Mouse (Mus musculus): ENCODE measurements around the gene Gm13757. TPM values are rescaled to one million over a fixed set of nuclear protein-coding genes. Genes with fewer than 3 reads are reported as not detected.
"Not testable (repeated sequence)": the region's sequence is repeated elsewhere in the genome, so short reads cannot be mapped to it uniquely, and the experiment has no call there.

The Gm13757 gene
- not detected in 2 replicates for polyA plus RNA-seq (2015; fragmentation: Nextera tagmentation; extraction: Ambion mirVana)

- H3K27me3 ChIP-seq (replicated peaks): no peaks in the 10 kb centered on the region
- H3K4me1 ChIP-seq: no peaks in the 10 kb centered on the region
- H3K4me2 ChIP-seq: no peak within 1 kb of the TSS
- no peak for ATAC-seq (ENCODE audit: low FRiP score)
- H3K27ac ChIP-seq (replicated peaks): no peak within 1 kb of the TSS
- H3K36me3 ChIP-seq: no peaks in the 10 kb centered on the region
- H3K9ac ChIP-seq (replicated peaks): no peak within 1 kb of the TSS
- no peak within 1 kb of the TSS for H3K4me3 ChIP-seq (replicated peaks)
- H3K9me3 ChIP-seq (replicated peaks): no peaks in the 10 kb centered on the region
- WGBS: 100% methylated on average over 1 of the region's 1 CpGs
Observed at GRCm38 (mm10) chr2:88449031-88449430, at the start of gene Gm13757. TSS of gene Gm13757 (minus strand) at chr2:88449131.

GRCm38 (mm10) chr2:88493020-88493419 is 44.1 kb upstream of the Gm13757 start, which contains the start of gene Olfr1185-ps1:
TSS of gene Olfr1185-ps1 (plus strand) at chr2:88493320.
- no peak within 1 kb of the TSS for H3K27ac ChIP-seq (replicated peaks)
- no peak within 1 kb of the TSS for H3K4me3 ChIP-seq (replicated peaks)
- H3K9ac ChIP-seq (replicated peaks): no peak within 1 kb of the TSS
- H3K4me1 ChIP-seq: no peaks in the 10 kb centered on the region
- no peaks in the 10 kb centered on the region for H3K36me3 ChIP-seq
- no peaks in the 10 kb centered on the region for H3K9me3 ChIP-seq (replicated peaks)
- ATAC-seq (ENCODE audit: low FRiP score): no peak
- WGBS: 74% methylated on average over 2 of the region's 2 CpGs
- no peak within 1 kb of the TSS for H3K4me2 ChIP-seq
- no peaks in the 10 kb centered on the region for H3K27me3 ChIP-seq (replicated peaks)

GRCm38 (mm10) chr2:88483298-88483697 is 34.4 kb upstream of the Gm13757 start, which contains the start of gene Olfr1184:
TSS of gene Olfr1184 (plus strand) at chr2:88483598.
- Histone ChIP-seq H3K9ac (replicated peaks) (no peak within 1 kb of the TSS), H3K4me3 (replicated peaks) (no peak within 1 kb of the TSS), H3K27ac (replicated peaks) (no peak within 1 kb of the TSS), H3K27me3 (replicated peaks) (no peaks in the 10 kb centered on the region), H3K4me1 (no peaks in the 10 kb centered on the region), H3K36me3 (no peaks in the 10 kb centered on the region), H3K4me2 (no peak within 1 kb of the TSS), H3K9me3 (replicated peaks) (no peaks in the 10 kb centered on the region)
- WGBS: 93% methylated on average over 2 of the region's 2 CpGs
- ATAC-seq (ENCODE audit: low FRiP score): no peak

GRCm38 (mm10) chr2:88454567-88454966 is 5.6 kb upstream of the Gm13757 start, which contains the start of gene Olfr1183:
TSS of gene Olfr1183 (plus strand) at chr2:88454867.
- H3K4me2 ChIP-seq; ATAC-seq (ENCODE audit: low FRiP score); H3K9me3 ChIP-seq (replicated peaks): not testable (repeated sequence)

GRCm38 (mm10) chr2:88426071-88426470 is 22.9 kb downstream of the Gm13757 start, which contains the start of gene Olfr1181:
TSS of gene Olfr1181 (minus strand) at chr2:88426171.
- Histone ChIP-seq H3K4me2 (no peak within 1 kb of the TSS), H3K4me1 (no peaks in the 10 kb centered on the region), H3K9me3 (replicated peaks) (no peaks in the 10 kb centered on the region), H3K27ac (replicated peaks) (no peak within 1 kb of the TSS), H3K27me3 (replicated peaks) (no peaks in the 10 kb centered on the region), H3K36me3 (no peaks in the 10 kb centered on the region), H3K9ac (replicated peaks) (no peak within 1 kb of the TSS), H3K4me3 (replicated peaks) (no peak within 1 kb of the TSS)
- 94% methylated on average over 1 of the region's 1 CpGs for WGBS
- no peak for ATAC-seq (ENCODE audit: low FRiP score)

More at GRCm38 (mm10) chr2:88454567-88454966, 5.6 kb upstream of the Gm13757 start, which contains the start of gene Olfr1183:
- not testable (repeated sequence) for H3K4me1 ChIP-seq; H3K9ac ChIP-seq (replicated peaks); H3K4me3 ChIP-seq (replicated peaks); H3K27me3 ChIP-seq (replicated peaks); H3K27ac ChIP-seq (replicated peaks); H3K36me3 ChIP-seq
- WGBS: 95% methylated on average over 1 of the region's 1 CpGs

GRCm38 (mm10) chr2:88419051-88419450 is 29.9 kb downstream of the Gm13757 start, which contains the start of gene Olfr1180:
TSS of gene Olfr1180 (minus strand) at chr2:88419151.
- H3K27ac ChIP-seq (replicated peaks): no peak within 1 kb of the TSS
- H3K9ac ChIP-seq (replicated peaks): no peak within 1 kb of the TSS
- H3K9me3 ChIP-seq (replicated peaks): no peaks in the 10 kb centered on the region
- no peaks in the 10 kb centered on the region for H3K4me1 ChIP-seq
- WGBS: 90% methylated on average over 2 of the region's 2 CpGs
- no peak for ATAC-seq (ENCODE audit: low FRiP score)
- H3K27me3 ChIP-seq (replicated peaks): no peaks in the 10 kb centered on the region
- H3K4me3 ChIP-seq (replicated peaks): no peak within 1 kb of the TSS
- H3K4me2 ChIP-seq: no peak within 1 kb of the TSS
- no peaks in the 10 kb centered on the region for H3K36me3 ChIP-seq

GRCm38 (mm10) chr2:88406353-88406752 is 42.6 kb downstream of the Gm13757 start, which contains the start of gene Olfr1179:
TSS of gene Olfr1179 (minus strand) at chr2:88406453.
- Histone ChIP-seq H3K4me3 (replicated peaks) (no peak within 1 kb of the TSS), H3K4me1 (no peaks in the 10 kb centered on the region), H3K9ac (replicated peaks) (no peak within 1 kb of the TSS), H3K4me2 (no peak within 1 kb of the TSS), H3K36me3 (no peaks in the 10 kb centered on the region), H3K9me3 (replicated peaks) (no peaks in the 10 kb centered on the region), H3K27me3 (replicated peaks) (no peaks in the 10 kb centered on the region), H3K27ac (replicated peaks) (no peak within 1 kb of the TSS)
- whole genome bisulfite sequencing: 91% methylated on average over 3 of the region's 3 CpGs
- ATAC-seq (ENCODE audit: low FRiP score): no peak

Other genes starting within 250 kb of the Gm13757 start
- gene Olfr1170, start 220.8 kb downstream of the Gm13757 start, polyA plus RNA-seq (2015; fragmentation: Nextera tagmentation; extraction: Ambion mirVana): not detected in 2 replicates
- not detected in 2 replicates for gene Olfr1173, start 169.3 kb downstream of the Gm13757 start, polyA plus RNA-seq (2015; fragmentation: Nextera tagmentation; extraction: Ambion mirVana)
- not detected in 2 replicates for gene Olfr1174-ps, start 134.0 kb downstream of the Gm13757 start, polyA plus RNA-seq (2015; fragmentation: Nextera tagmentation; extraction: Ambion mirVana)
- gene Olfr1175-ps, start 121.9 kb downstream of the Gm13757 start, polyA plus RNA-seq (2015; fragmentation: Nextera tagmentation; extraction: Ambion mirVana): not detected in 2 replicates
- not detected in 2 replicates for gene Olfr1176, start 112.4 kb downstream of the Gm13757 start, polyA plus RNA-seq (2015; fragmentation: Nextera tagmentation; extraction: Ambion mirVana)
- gene Olfr1177-ps, start 102.6 kb downstream of the Gm13757 start, polyA plus RNA-seq (2015; fragmentation: Nextera tagmentation; extraction: Ambion mirVana): not detected in 2 replicates
- gene Olfr1178, start 62.1 kb downstream of the Gm13757 start, polyA plus RNA-seq (2015; fragmentation: Nextera tagmentation; extraction: Ambion mirVana): not detected in 2 replicates
- not detected in 2 replicates for gene Olfr1179, start 42.7 kb downstream of the Gm13757 start, polyA plus RNA-seq (2015; fragmentation: Nextera tagmentation; extraction: Ambion mirVana)
- gene Olfr1180, start 30.0 kb downstream of the Gm13757 start, polyA plus RNA-seq (2015; fragmentation: Nextera tagmentation; extraction: Ambion mirVana): not detected in 2 replicates
- gene Olfr1181, start 23.0 kb downstream of the Gm13757 start, polyA plus RNA-seq (2015; fragmentation: Nextera tagmentation; extraction: Ambion mirVana): not detected in 2 replicates
- gene Olfr1183, start 5.7 kb upstream of the Gm13757 start, polyA plus RNA-seq (2015; fragmentation: Nextera tagmentation; extraction: Ambion mirVana): not detected in 2 replicates
- not detected in 2 replicates for gene Olfr1184, start 34.5 kb upstream of the Gm13757 start, polyA plus RNA-seq (2015; fragmentation: Nextera tagmentation; extraction: Ambion mirVana)
- gene Olfr1185-ps1, start 44.2 kb upstream of the Gm13757 start, polyA plus RNA-seq (2015; fragmentation: Nextera tagmentation; extraction: Ambion mirVana): not detected in 2 replicates
- not detected in 2 replicates for gene Olfr1186, start 69.4 kb upstream of the Gm13757 start, polyA plus RNA-seq (2015; fragmentation: Nextera tagmentation; extraction: Ambion mirVana)
- gene Olfr1188, start 107.8 kb upstream of the Gm13757 start, polyA plus RNA-seq (2015; fragmentation: Nextera tagmentation; extraction: Ambion mirVana): not detected in 2 replicates
- gene Olfr1189, start 137.3 kb upstream of the Gm13757 start, polyA plus RNA-seq (2015; fragmentation: Nextera tagmentation; extraction: Ambion mirVana): not detected in 2 replicates
- gene Olfr1191-ps1, start 191.4 kb upstream of the Gm13757 start, polyA plus RNA-seq (2015; fragmentation: Nextera tagmentation; extraction: Ambion mirVana): not detected in 2 replicates
- gene Olfr1192-ps1, start 199.4 kb upstream of the Gm13757 start, polyA plus RNA-seq (2015; fragmentation: Nextera tagmentation; extraction: Ambion mirVana): not detected in 2 replicates
- gene Olfr1193, start 226.5 kb upstream of the Gm13757 start, polyA plus RNA-seq (2015; fragmentation: Nextera tagmentation; extraction: Ambion mirVana): not detected in 2 replicates
- gene Olfr1195, start 240.1 kb upstream of the Gm13757 start, polyA plus RNA-seq (2015; fragmentation: Nextera tagmentation; extraction: Ambion mirVana): not detected in 2 replicates